Mouse (Mus musculus) left cerebral cortex, postnatal 4 days (tissue): ENCODE data around the gene Acyp2. TPM values are rescaled to one million over a fixed set of nuclear protein-coding genes. Genes with fewer than 3 reads are reported as not detected.
"Not testable (repeated sequence)": the region's sequence is repeated elsewhere in the genome, so short reads cannot be mapped to it uniquely, and the experiment has no call there.

Experiments
- DNase-seq: peaks from one replicate; pipeline ENCODE4 v3.0.0-alpha.2; 2022
- intact Hi-C: fragments of 180-260 bp; cut with DNase I; formaldehyde crosslinking; loops from one replicate; pipeline ENCODE4 v1.15.1; 2025
- total RNA-seq, 2 experiments: library from RNA; stranded (reverse); gene quantifications; 2 replicates each; pipeline ENCODE4 v1.2.3; 2021

Gene Acyp2
- 10 to 100 TPM in 1 of 2 experiments, 1 to 10 TPM in 1; 8.6 to 11.1 TPM for total RNA-seq

- DNase-seq: peak; percentile 87
- intact Hi-C loops: loop anchor here (5.0 kb wide), 1 partner anchor 177 kb away; the partner anchor contains the start of gene 4930505A04Rik
These were observed at the start of gene Acyp2 for GRCm38 (mm10) chr11:30649001-30649637. Acyp2 (minus strand) TSS chr11:30649587.

- intact Hi-C loops: no loop called here
These were observed 40.0 kb upstream of the Acyp2 start for GRCm38 (mm10) chr11:30689421-30689820.

GRCm38 (mm10) chr11:30676086-30676485 lies 26.7 kb upstream of the Acyp2 start:
- intact Hi-C loops: loop anchor here (5.0 to 10.0 kb wide), 2 partner anchors 99 to 121 kb away; partner anchors contain the start of gene Psme4
- peak; percentile 11 for DNase-seq

More at GRCm38 (mm10) chr11:30689421-30689820, 40.0 kb upstream of the Acyp2 start:
- no peak for DNase-seq

- peak; percentile 13 for DNase-seq
- intact Hi-C loops: loop anchor here (10.0 kb wide), 1 partner anchor 102 kb away; the partner anchor contains the start of gene Psme4
These were observed 23.3 kb upstream of the Acyp2 start for GRCm38 (mm10) chr11:30672719-30673118.

- intact Hi-C loops: no loop called here
- DNase-seq: no peak
These were observed 13.6 kb upstream of the Acyp2 start for GRCm38 (mm10) chr11:30663001-30663400.

GRCm38 (mm10) chr11:30662591-30662990 lies 13.2 kb upstream of the Acyp2 start:
- intact Hi-C loops: no loop called here
- no peak for DNase-seq

GRCm38 (mm10) chr11:30657069-30657468 lies 7.7 kb upstream of the Acyp2 start:
- DNase-seq: peak; percentile 13
- intact Hi-C loops: loop anchor here (5.0 to 10.0 kb wide), 2 partner anchors 392 to 505 kb away; partner anchors contain the start of gene Sptbn1

GRCm38 (mm10) chr11:30656060-30656459 lies 6.7 kb upstream of the Acyp2 start:
- intact Hi-C loops: loop anchor here (5.0 to 10.0 kb wide), 2 partner anchors 391 to 504 kb away; partner anchors contain the start of gene Sptbn1

GRCm38 (mm10) chr11:30650416-30650815 lies 1.0 kb upstream of the Acyp2 start:
- DNase-seq: no peak
- intact Hi-C loops: loop anchor here (10.0 kb wide), 1 partner anchor 386 kb away; the partner anchor contains the start of gene Sptbn1

More at GRCm38 (mm10) chr11:30656060-30656459, 6.7 kb upstream of the Acyp2 start:
- no peak for DNase-seq

GRCm38 (mm10) chr11:30635674-30636073 lies 13.7 kb downstream of the Acyp2 start:
- no peak for DNase-seq
- intact Hi-C loops: no loop called here

- intact Hi-C loops: no loop called here
- no peak for DNase-seq
These were observed 18.9 kb downstream of the Acyp2 start for GRCm38 (mm10) chr11:30630514-30630913.

GRCm38 (mm10) chr11:30623218-30623617 lies 26.2 kb downstream of the Acyp2 start:
- no peak for DNase-seq
- intact Hi-C loops: no loop called here

- intact Hi-C loops, DNase-seq: not testable (repeated sequence)
These were observed 27.7 kb downstream of the Acyp2 start for GRCm38 (mm10) chr11:30621386-30622363.

GRCm38 (mm10) chr11:30618235-30618634 lies 31.2 kb downstream of the Acyp2 start:
- DNase-seq: peak; percentile 37
- intact Hi-C loops: no loop called here

- intact Hi-C loops: no loop called here
- no peak for DNase-seq
These were observed 31.8 kb downstream of the Acyp2 start for GRCm38 (mm10) chr11:30617571-30618097.

- intact Hi-C loops: no loop called here
- no peak for DNase-seq
These were observed 33.4 kb downstream of the Acyp2 start for GRCm38 (mm10) chr11:30615977-30616376.

- intact Hi-C loops: no loop called here
- DNase-seq: no peak
These were observed 35.4 kb downstream of the Acyp2 start for GRCm38 (mm10) chr11:30613916-30614546.

- intact Hi-C loops: no loop called here
- no peak for DNase-seq
These were observed 36.7 kb downstream of the Acyp2 start for GRCm38 (mm10) chr11:30612699-30613098.

- intact Hi-C loops: no loop called here
- DNase-seq: no peak
These were observed 40.1 kb downstream of the Acyp2 start for GRCm38 (mm10) chr11:30609247-30609646.
